Mouse (Mus musculus): Measurements from ENCODE around the gene Olfr155. TPM values are rescaled to one million over a fixed set of nuclear protein-coding genes. Genes with fewer than 3 reads are reported as not detected.

Olfr155 gene
- total RNA-seq (2021): not detected
- long read RNA-seq, experiment 1: 0 reads
- long read RNA-seq, experiment 2: 0 reads

GRCm38 (mm10) chr4:43851265-43851664 is at the start of gene Olfr155:
Gene Olfr155, plus strand, starts transcription at chr4:43851565.
- no peak for DNase-seq
- intact Hi-C loops (cut with DNase I; ENCODE audit: low total_unique reads): no loop called here

- intact Hi-C loops (cut with DNase I; ENCODE audit: low total_unique reads): no loop called here
- no peak for DNase-seq
These were observed 28.3 kb upstream of the Olfr155 start for GRCm38 (mm10) chr4:43822896-43823550.

- DNase-seq: peak; percentile 27
- intact Hi-C loops (cut with DNase I; ENCODE audit: low total_unique reads): no loop called here
These were observed 27.5 kb upstream of the Olfr155 start, which contains the start of gene Olfr156 for GRCm38 (mm10) chr4:43823845-43824337. Gene Olfr156, minus strand, starts transcription at chr4:43823895.

GRCm38 (mm10) chr4:43828806-43829205 is 22.6 kb upstream of the Olfr155 start:
- intact Hi-C loops (cut with DNase I; ENCODE audit: low total_unique reads): no loop called here
- no peak for DNase-seq

- intact Hi-C loops (cut with DNase I; ENCODE audit: low total_unique reads): no loop called here
These were observed 19.3 kb upstream of the Olfr155 start for GRCm38 (mm10) chr4:43832031-43832430.

GRCm38 (mm10) chr4:43833752-43834151 is 17.6 kb upstream of the Olfr155 start:
- DNase-seq: no peak
- intact Hi-C loops (cut with DNase I; ENCODE audit: low total_unique reads): no loop called here

More at GRCm38 (mm10) chr4:43832031-43832430, 19.3 kb upstream of the Olfr155 start:
- no peak for DNase-seq

GRCm38 (mm10) chr4:43834749-43835148 is 16.6 kb upstream of the Olfr155 start:
- DNase-seq: no peak
- intact Hi-C loops (cut with DNase I; ENCODE audit: low total_unique reads): no loop called here

- no peak for DNase-seq
- intact Hi-C loops (cut with DNase I; ENCODE audit: low total_unique reads): no loop called here
These were observed 13.0 kb upstream of the Olfr155 start for GRCm38 (mm10) chr4:43838326-43838725.

- intact Hi-C loops (cut with DNase I; ENCODE audit: low total_unique reads): no loop called here
- no peak for DNase-seq
These were observed 11.3 kb upstream of the Olfr155 start, which contains the start of gene Olfr157 for GRCm38 (mm10) chr4:43840101-43840500. Gene Olfr157, minus strand, starts transcription at chr4:43840201.

- DNase-seq: no peak
- intact Hi-C loops (cut with DNase I; ENCODE audit: low total_unique reads): no loop called here
These were observed 2.7 kb downstream of the Olfr155 start for GRCm38 (mm10) chr4:43854101-43854500.

GRCm38 (mm10) chr4:43859886-43860285 is 8.5 kb downstream of the Olfr155 start:
- intact Hi-C loops (cut with DNase I; ENCODE audit: low total_unique reads): loop anchor here (5.0 kb wide), 1 partner anchor 98 kb away; no protein-coding TSS in a partner anchor
- no peak for DNase-seq

GRCm38 (mm10) chr4:43860744-43861519 is 9.6 kb downstream of the Olfr155 start:
- peak; percentile 56 for DNase-seq
- intact Hi-C loops (cut with DNase I; ENCODE audit: low total_unique reads): loop anchor here (5.0 kb wide), 1 partner anchor 99 kb away; no protein-coding TSS in a partner anchor

GRCm38 (mm10) chr4:43863298-43863697 is 11.9 kb downstream of the Olfr155 start:
- intact Hi-C loops (cut with DNase I; ENCODE audit: low total_unique reads): loop anchor here (5.0 kb wide), 1 partner anchor 101 kb away; no protein-coding TSS in a partner anchor
- no peak for DNase-seq

GRCm38 (mm10) chr4:43869821-43870220 is 18.5 kb downstream of the Olfr155 start:
- intact Hi-C loops (cut with DNase I; ENCODE audit: low total_unique reads): no loop called here
- DNase-seq: no peak

- no peak for DNase-seq
- intact Hi-C loops (cut with DNase I; ENCODE audit: low total_unique reads): no loop called here
These were observed 23.1 kb downstream of the Olfr155 start for GRCm38 (mm10) chr4:43874501-43874900.

- peak; percentile 88 for DNase-seq
- intact Hi-C loops (cut with DNase I; ENCODE audit: low total_unique reads): no loop called here
These were observed 24.0 kb downstream of the Olfr155 start, which contains the start of gene Reck for GRCm38 (mm10) chr4:43875160-43875918. Gene Reck, plus strand, starts transcription at chr4:43875530.

GRCm38 (mm10) chr4:43875919-43876411 is 24.6 kb downstream of the Olfr155 start:
- peak; percentile 9 for DNase-seq
- intact Hi-C loops (cut with DNase I; ENCODE audit: low total_unique reads): no loop called here

- intact Hi-C loops (cut with DNase I; ENCODE audit: low total_unique reads): no loop called here
- no peak for DNase-seq
These were observed 25.9 kb downstream of the Olfr155 start for GRCm38 (mm10) chr4:43877230-43877629.

- intact Hi-C loops (cut with DNase I; ENCODE audit: low total_unique reads): no loop called here
- DNase-seq: no peak
These were observed 26.9 kb downstream of the Olfr155 start for GRCm38 (mm10) chr4:43878121-43878776.

All from gastrocnemius, postnatal 14 days (tissue).